Mouse (Mus musculus): ENCODE measurements around the gene Arl4d.

DNA sequence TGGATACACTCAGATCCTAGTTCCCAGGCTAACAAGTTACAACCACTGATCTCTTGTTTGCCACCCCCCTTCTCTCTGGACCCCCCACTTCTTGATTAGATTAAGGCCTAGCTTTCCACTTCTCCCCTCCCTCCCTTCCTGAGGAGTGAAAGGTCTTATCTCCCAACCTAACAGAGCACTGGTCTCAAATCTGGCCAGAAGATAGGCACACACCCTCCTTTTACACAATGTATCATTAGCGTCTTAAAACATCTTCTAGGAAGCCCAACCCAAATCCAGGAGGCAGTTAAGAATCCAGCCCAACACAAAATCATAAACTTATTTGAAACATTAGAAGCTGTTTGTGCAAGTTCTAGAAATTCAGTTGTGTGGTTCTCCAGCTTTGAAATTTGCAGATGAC, 5.0 kb downstream of the Arl4d start:
- TF ChIP-seq CTCF (conservative IDR thresholded peaks at IDR 0.05; ENCODE audit: insufficient read depth, insufficient read length, low read depth, low read length) (no peak), POLR2A (IDR thresholded peaks at IDR 0.05; ENCODE audit: low read depth, low read length) (no peak)
